Mouse (Mus musculus): ENCODE measurements around the gene Nr3c2. TPM values are rescaled to one million over a fixed set of nuclear protein-coding genes. Genes with fewer than 3 reads are reported as not detected.
A peak's percentile ranks its signal among the peaks of the same experiment; 100 is the strongest.

Nr3c2 gene
- polyA plus RNA-seq, 1 experiment from 2014 or later, result 5.6 TPM

DNA sequence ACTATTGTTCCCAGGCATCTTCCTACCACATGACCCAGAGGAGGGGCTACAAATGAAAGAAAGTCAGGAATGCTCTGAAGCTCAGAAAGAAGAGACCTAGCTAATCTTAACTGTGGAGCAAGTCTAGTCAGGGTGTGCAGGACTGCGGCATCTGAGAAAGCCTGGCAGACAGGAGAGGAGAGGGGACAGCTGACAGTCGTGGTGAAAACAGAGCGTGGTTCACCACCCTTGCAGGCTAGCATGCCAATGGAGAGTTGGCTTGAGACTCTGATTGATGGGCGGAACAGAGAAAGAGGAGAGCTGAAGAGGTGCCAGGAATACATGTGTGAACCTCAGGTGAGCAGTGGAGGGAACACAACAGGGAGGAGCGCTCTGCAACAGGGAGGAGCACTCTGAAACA, 85.6 kb downstream of the Nr3c2 start:
- Histone ChIP-seq H3K27me3 (replicated peaks) (no peaks in the 10 kb centered on the region), H3K4me3 (replicated peaks) (no peak overlapping the region), H3K9ac (no peak overlapping the region), H3K4me1 (replicated peaks) (no peaks in the 10 kb centered on the region), H3K4me2 (replicated peaks) (no peak overlapping the region), H3K27ac (no peak overlapping the region), H3K36me3 (no peaks in the 10 kb centered on the region), H3K9me3 (no peaks in the 10 kb centered on the region)
- WGBS, result 87% methylated on average over 5 of the region's 5 CpGs
- ATAC-seq, result no peak

DNA sequence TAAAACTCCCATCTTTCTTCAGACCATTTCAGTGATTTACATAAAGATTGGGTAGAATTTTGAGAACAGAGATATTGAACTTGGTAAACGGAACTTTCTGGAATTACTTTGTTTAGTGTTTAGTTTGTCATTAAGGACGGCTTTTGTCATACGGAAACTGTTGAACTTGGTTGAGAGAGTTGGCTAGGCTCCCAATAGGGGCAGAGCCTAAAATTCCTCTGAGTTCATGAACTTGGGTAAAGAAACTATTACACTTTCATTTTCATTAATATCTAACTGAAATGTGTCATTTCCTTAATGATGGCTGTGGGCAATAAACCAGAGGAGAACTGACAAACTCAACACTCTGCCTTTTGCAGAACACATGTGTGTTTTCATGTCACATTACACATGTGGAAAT, 88.6 kb downstream of the Nr3c2 start:
- H3K4me2 ChIP-seq (replicated peaks), result no peak overlapping the region
- WGBS, result 55% methylated on average over 3 of the region's 3 CpGs
- H3K4me1 ChIP-seq (replicated peaks), result no peaks in the 10 kb centered on the region
- no peaks in the 10 kb centered on the region for H3K9me3 ChIP-seq
- H3K27ac ChIP-seq, result no peak overlapping the region
- no peak overlapping the region for H3K4me3 ChIP-seq (replicated peaks)
- no peak for ATAC-seq
- H3K36me3 ChIP-seq, result no peaks in the 10 kb centered on the region
- no peaks in the 10 kb centered on the region for H3K27me3 ChIP-seq (replicated peaks)
- H3K9ac ChIP-seq, result no peak overlapping the region

- ATAC-seq, result peak; percentile 82; the same call in 1 of the 2 replicates
- Histone ChIP-seq H3K4me1 (replicated peaks) (no peaks in the 10 kb centered on the region), H3K4me3 (replicated peaks) (no peak overlapping the region), H3K36me3 (no peaks in the 10 kb centered on the region), H3K9ac (no peak overlapping the region), H3K27ac (no peak overlapping the region), H3K4me2 (replicated peaks) (no peak overlapping the region), H3K9me3 (no peaks in the 10 kb centered on the region), H3K27me3 (replicated peaks) (no peaks in the 10 kb centered on the region)
- 76% methylated on average over 4 of the region's 4 CpGs for WGBS
These were observed 99.0 kb downstream of the Nr3c2 start for GRCm38 (mm10) chr8:76998276-76998675.

- no peak overlapping the region for H3K27ac ChIP-seq
- no peak overlapping the region for H3K9ac ChIP-seq
- no peak overlapping the region for H3K4me2 ChIP-seq (replicated peaks)
- no peak for ATAC-seq
- no peaks in the 10 kb centered on the region for H3K27me3 ChIP-seq (replicated peaks)
- no peaks in the 10 kb centered on the region for H3K36me3 ChIP-seq
- no peaks in the 10 kb centered on the region for H3K4me1 ChIP-seq (replicated peaks)
- no peaks in the 10 kb centered on the region for H3K9me3 ChIP-seq
- H3K4me3 ChIP-seq (replicated peaks), result no peak overlapping the region
- 77% methylated on average over 10 of the region's 10 CpGs for WGBS
These were observed 110.2 kb downstream of the Nr3c2 start for GRCm38 (mm10) chr8:77009425-77009824.

- Histone ChIP-seq H3K9me3 (no peaks in the 10 kb centered on the region), H3K27me3 (replicated peaks) (no peaks in the 10 kb centered on the region)
- WGBS, result 73% methylated on average over 3 of the region's 3 CpGs
These were observed 112.7 kb downstream of the Nr3c2 start for GRCm38 (mm10) chr8:77011985-77012384.

GRCm38 (mm10) chr8:77012641-77013040, 113.4 kb downstream of the Nr3c2 start:
- H3K27me3 ChIP-seq (replicated peaks), result no peaks in the 10 kb centered on the region
- WGBS, result 82% methylated on average over 6 of the region's 6 CpGs
- no peaks in the 10 kb centered on the region for H3K36me3 ChIP-seq
- H3K27ac ChIP-seq, result no peak overlapping the region
- H3K9ac ChIP-seq, result no peak overlapping the region
- H3K4me3 ChIP-seq (replicated peaks), result no peak overlapping the region
- no peak overlapping the region for H3K4me2 ChIP-seq (replicated peaks)
- H3K9me3 ChIP-seq, result no peaks in the 10 kb centered on the region
- ATAC-seq, result no peak
- no peaks in the 10 kb centered on the region for H3K4me1 ChIP-seq (replicated peaks)

More at GRCm38 (mm10) chr8:77011985-77012384, 112.7 kb downstream of the Nr3c2 start:
- H3K4me1 ChIP-seq (replicated peaks), result no peaks in the 10 kb centered on the region
- no peak overlapping the region for H3K9ac ChIP-seq
- no peak overlapping the region for H3K27ac ChIP-seq
- no peak overlapping the region for H3K4me2 ChIP-seq (replicated peaks)
- H3K36me3 ChIP-seq, result no peaks in the 10 kb centered on the region
- no peak for ATAC-seq
- no peak overlapping the region for H3K4me3 ChIP-seq (replicated peaks)

- Histone ChIP-seq H3K27ac (no peak overlapping the region), H3K4me1 (replicated peaks) (no peaks in the 10 kb centered on the region), H3K27me3 (replicated peaks) (no peaks in the 10 kb centered on the region), H3K9ac (no peak overlapping the region), H3K36me3 (no peaks in the 10 kb centered on the region), H3K4me3 (replicated peaks) (no peak overlapping the region), H3K4me2 (replicated peaks) (no peak overlapping the region), H3K9me3 (no peaks in the 10 kb centered on the region)
- WGBS, result 97% methylated on average over 3 of the region's 3 CpGs
- ATAC-seq, result no peak
These were observed 117.5 kb downstream of the Nr3c2 start for GRCm38 (mm10) chr8:77016713-77017112.

GRCm38 (mm10) chr8:77023837-77024710, 124.8 kb downstream of the Nr3c2 start:
- no peaks in the 10 kb centered on the region for H3K9me3 ChIP-seq
- 69% methylated on average over 13 of the region's 13 CpGs for WGBS

DNA sequence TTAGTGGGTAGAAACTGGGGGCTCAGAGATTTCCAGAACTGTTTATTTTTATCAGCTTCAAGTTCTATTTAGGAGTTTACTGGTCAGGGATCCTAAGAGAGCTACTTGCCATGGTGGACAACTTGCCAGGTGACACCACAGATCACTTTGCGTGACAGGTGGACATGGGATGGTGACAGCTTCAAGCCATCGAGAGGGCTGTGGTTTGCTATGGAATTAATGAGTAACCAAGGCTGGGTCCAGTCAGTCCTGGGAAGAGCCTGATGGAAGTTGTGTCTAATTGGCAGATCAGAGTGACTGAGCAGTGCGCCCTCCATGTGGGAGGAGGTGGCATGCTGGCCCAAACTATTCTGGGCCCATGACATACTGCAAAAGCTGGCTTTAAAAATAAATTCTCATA, 132.0 kb downstream of the Nr3c2 start:
- ATAC-seq, result no peak
- Histone ChIP-seq H3K36me3 (no peaks in the 10 kb centered on the region), H3K4me2 (replicated peaks) (no peak overlapping the region), H3K27ac (no peak overlapping the region), H3K9me3 (no peaks in the 10 kb centered on the region), H3K27me3 (replicated peaks) (no peaks in the 10 kb centered on the region), H3K4me3 (replicated peaks) (no peak overlapping the region), H3K9ac (no peak overlapping the region), H3K4me1 (replicated peaks) (no peaks in the 10 kb centered on the region)
- WGBS, result 72% methylated on average over 3 of the region's 3 CpGs

More at GRCm38 (mm10) chr8:77023837-77024710, 124.8 kb downstream of the Nr3c2 start:
- no peak for ATAC-seq
- H3K4me2 ChIP-seq (replicated peaks), result no peak overlapping the region
- H3K27ac ChIP-seq, result no peak overlapping the region
- H3K36me3 ChIP-seq, result no peaks in the 10 kb centered on the region
- H3K4me1 ChIP-seq (replicated peaks), result no peaks in the 10 kb centered on the region
- no peak overlapping the region for H3K4me3 ChIP-seq (replicated peaks)
- no peak overlapping the region for H3K9ac ChIP-seq
- no peaks in the 10 kb centered on the region for H3K27me3 ChIP-seq (replicated peaks)

DNA sequence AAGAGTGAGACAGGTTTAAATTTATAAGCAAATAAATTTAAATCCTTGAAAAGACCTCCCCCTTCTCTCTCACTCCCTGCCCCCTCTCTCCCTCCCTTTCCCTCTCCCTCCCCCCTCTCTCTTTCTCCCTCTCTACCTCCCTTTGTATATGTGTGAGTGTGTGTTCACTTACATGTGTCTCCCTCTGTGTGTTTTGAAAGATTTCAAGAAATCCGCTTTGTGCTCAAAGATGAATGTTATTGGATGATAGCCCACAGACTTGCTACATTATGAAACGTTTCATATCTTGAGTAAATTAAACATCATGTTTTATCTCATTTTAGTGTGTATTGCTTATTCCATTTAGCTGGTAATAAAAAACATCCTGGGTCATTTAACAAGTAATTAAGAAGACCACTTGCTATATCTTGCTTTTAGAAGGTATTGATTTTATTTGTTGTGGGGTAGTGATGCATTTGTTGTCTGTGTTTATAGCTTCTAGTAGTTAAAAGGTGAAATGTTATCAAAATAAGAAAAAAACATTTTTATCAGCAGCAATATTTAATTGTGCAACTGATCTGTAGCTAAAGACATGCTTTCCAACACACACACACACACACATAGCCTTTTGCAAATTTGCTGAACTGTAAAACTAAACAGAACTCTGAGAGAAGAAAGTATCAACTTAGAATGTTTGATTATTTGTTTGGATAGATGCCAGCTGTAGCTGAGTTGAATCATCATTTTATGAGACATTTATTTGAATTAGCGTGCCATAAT, 134.6 kb downstream of the Nr3c2 start:
- no peak overlapping the region for H3K4me2 ChIP-seq (replicated peaks)
- no peak overlapping the region for H3K27ac ChIP-seq
- H3K4me3 ChIP-seq (replicated peaks), result no peak overlapping the region
- 33% methylated on average over 3 of the region's 3 CpGs for WGBS
- H3K9ac ChIP-seq, result no peak overlapping the region
- H3K9me3 ChIP-seq, result no peaks in the 10 kb centered on the region
- no peaks in the 10 kb centered on the region for H3K4me1 ChIP-seq (replicated peaks)
- ATAC-seq, result no peak
- no peaks in the 10 kb centered on the region for H3K27me3 ChIP-seq (replicated peaks)
- no peaks in the 10 kb centered on the region for H3K36me3 ChIP-seq

DNA sequence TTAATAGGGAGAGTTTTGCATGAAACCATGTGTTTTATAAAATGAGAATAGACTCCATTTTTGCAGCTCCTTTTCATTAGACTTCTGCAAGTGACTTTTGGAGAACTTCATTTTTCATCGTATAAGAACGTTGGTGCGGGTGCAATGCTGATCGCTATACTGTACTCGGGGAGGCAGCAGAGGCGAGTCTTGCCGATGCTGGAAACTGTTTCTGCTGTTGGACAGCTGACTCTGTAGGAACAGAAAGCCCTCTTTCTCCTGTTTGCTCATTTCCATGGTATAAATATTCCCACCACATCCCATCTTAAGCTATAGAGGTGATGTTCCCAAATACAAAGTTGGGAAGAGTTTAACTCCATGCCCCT, 135.2 kb downstream of the Nr3c2 start:
- no peak for ATAC-seq
- Histone ChIP-seq H3K9ac (no peak overlapping the region), H3K4me2 (replicated peaks) (no peak overlapping the region), H3K4me1 (replicated peaks) (no peaks in the 10 kb centered on the region), H3K36me3 (no peaks in the 10 kb centered on the region), H3K4me3 (replicated peaks) (no peak overlapping the region), H3K9me3 (no peaks in the 10 kb centered on the region), H3K27me3 (replicated peaks) (no peaks in the 10 kb centered on the region), H3K27ac (no peak overlapping the region)
- WGBS, result 43% methylated on average over 7 of the region's 7 CpGs

GRCm38 (mm10) chr8:77041214-77041613, 142.0 kb downstream of the Nr3c2 start:
- Histone ChIP-seq H3K27ac (no peak overlapping the region), H3K4me2 (replicated peaks) (no peak overlapping the region), H3K27me3 (replicated peaks) (no peaks in the 10 kb centered on the region), H3K36me3 (no peaks in the 10 kb centered on the region), H3K4me1 (replicated peaks) (no peaks in the 10 kb centered on the region), H3K4me3 (replicated peaks) (no peak overlapping the region), H3K9ac (no peak overlapping the region), H3K9me3 (no peaks in the 10 kb centered on the region)
- ATAC-seq, result no peak
- 91% methylated on average over 5 of the region's 5 CpGs for WGBS
